Mouse (Mus musculus) cerebellum, adult 2 months (tissue): ENCODE measurements around the gene Ppme1. TPM values are rescaled to one million over a fixed set of nuclear protein-coding genes. Genes with fewer than 3 reads are reported as not detected.
A peak's percentile ranks its signal among the peaks of the same experiment; 100 is the strongest.

Experiments
- DNase-seq, 2 experiments: peaks; one replicate each; pipeline ENCODE4 v3.0.0; 2021
- H3K27ac ChIP-seq: fragments of 200-500 bp; 2 replicates; pipeline ENCODE4 v1.5.1; 2012; ENCODE audit warnings: low read length, control low read depth, inconsistent platforms; ENCODE audit not compliant: insufficient read depth
- H3K27me3 ChIP-seq: fragments of 200-500 bp; 2 replicates; pipeline ENCODE4 v1.6.1; 2012; ENCODE audit warnings: inconsistent platforms, mild to moderate bottlenecking, low read length, moderate library complexity; ENCODE audit not compliant: control insufficient read depth, insufficient read depth
- H3K4me1 ChIP-seq: fragments of 200-500 bp; 2 replicates; pipeline ENCODE4 v1.6.1; 2011; ENCODE audit warnings: low read length; ENCODE audit not compliant: control insufficient read depth, insufficient read depth
- H3K4me3 ChIP-seq: fragments of 200-500 bp; replicated peaks from 2 replicates; pipeline ENCODE3; 2011; ENCODE audit warnings: mild to moderate bottlenecking, low read depth, low read length, control low read depth; ENCODE audit not compliant: insufficient read depth
- CTCF ChIP-seq: fragments of 200-500 bp; IDR thresholded peaks from 2 replicates; pipeline ENCODE4 v1.5.1; 2011; ENCODE audit warnings: low read depth, mild to moderate bottlenecking, control low read depth, low read length, moderate library complexity, borderline replicate concordance; ENCODE audit not compliant: insufficient read depth
- POLR2A ChIP-seq: fragments of 200-500 bp; IDR thresholded peaks from 2 replicates; pipeline ENCODE4 v1.6.1; 2011; ENCODE audit warnings: low read length, control low read depth, borderline replicate concordance; ENCODE audit not compliant: insufficient read depth
- WGBS: fragments of 180-500 bp; shearing (Covaris S2); methylation state at CpG from one replicate; pipeline ENCODE4 v1.1.7; 2018; 5-methylcytosine and 5-hydroxymethylcytosine counted together
- polyA plus RNA-seq: library from polyadenylated mRNA; depleted of rRNA; stranded (reverse); fragments of >200 nt; gene quantifications from 2 replicates; pipeline ENCODE4 v1.2.3, GENCODE M21; 2012; rRNA removed

The Ppme1 gene
- polyA plus RNA-seq, 1 experiment = 208 TPM

DNA sequence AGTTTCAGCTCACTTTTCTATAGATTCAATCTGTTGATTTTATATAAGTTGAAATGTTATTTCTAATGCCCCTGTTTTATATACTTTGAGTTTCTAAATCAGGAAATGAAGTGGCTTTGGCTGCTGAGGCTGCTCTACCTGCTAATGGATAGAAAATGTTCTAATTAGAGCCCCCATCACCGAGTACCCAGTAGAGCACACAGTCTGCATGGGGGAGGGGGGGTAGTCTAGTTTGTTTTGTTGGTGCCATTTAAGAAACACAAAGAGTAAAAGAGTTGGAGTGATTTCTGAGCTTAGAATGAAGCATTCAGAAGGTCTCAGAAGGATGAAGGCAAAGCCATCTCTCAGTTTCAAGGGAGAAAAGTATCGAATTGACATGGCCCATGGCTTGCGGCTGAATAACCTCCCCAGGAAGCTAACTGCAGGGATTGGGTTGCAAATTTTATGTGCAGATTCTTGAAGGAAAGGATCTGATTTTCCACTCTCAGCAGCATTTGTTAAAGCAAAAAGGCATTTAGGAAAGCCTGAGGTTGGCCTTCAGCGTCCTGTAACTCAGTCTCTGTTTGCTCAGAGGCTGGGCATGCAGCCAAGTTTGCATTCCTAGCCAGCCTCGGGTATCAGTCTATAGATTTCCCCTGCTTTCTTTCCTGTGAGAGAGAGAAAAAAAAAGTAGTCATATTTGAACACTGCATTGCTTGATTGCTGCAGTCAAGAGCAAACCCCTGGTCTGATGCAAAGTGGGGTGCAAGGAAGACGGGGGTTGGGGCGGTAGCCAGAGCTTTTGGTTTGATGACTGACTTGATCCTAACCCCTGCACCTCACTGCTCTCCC lies 84.1 kb downstream of the Ppme1 start:
- WGBS = 40% methylated on average over 7 of the region's 7 CpGs
- peaks cover 4% of the 10 kb centered on the region; the same call in 1 of the 2 replicates for H3K4me1 ChIP-seq
- TF ChIP-seq POLR2A (no peak), CTCF (no peak)
- peaks cover 3% of the 10 kb centered on the region; the same call in 1 of the 2 replicates for H3K27me3 ChIP-seq
- H3K4me3 ChIP-seq = no peak overlapping the region
- H3K27ac ChIP-seq = no peak overlapping the region
- DNase-seq = no peak

DNA sequence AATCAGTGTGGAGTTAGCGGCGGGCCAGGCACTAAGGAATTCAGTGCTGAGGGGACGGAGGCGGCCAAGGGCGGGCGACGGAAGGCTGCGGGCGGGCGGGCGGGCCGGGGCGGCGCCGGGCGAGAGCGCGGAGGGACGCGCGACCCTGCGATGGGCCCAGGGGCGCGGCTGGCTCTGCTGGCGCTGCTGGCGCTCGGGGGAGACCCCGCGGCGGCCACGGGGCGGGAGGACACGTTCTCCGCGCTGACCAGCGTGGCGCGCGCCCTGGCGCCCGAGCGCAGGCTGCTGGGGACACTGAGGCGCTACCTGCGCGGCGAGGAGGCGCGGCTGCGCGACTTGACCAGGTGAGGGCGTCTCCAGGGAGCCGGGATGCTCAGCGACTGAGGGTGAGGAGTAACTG lies 86.7 kb downstream of the Ppme1 start, which contains the start of gene P4ha3:
Gene P4ha3 (plus strand): TSS at position 138 of the 400 bp plus-strand sequence.
- peaks cover 4% of the 10 kb centered on the region; the same call in 1 of the 2 replicates for H3K4me1 ChIP-seq
- no peak within 1 kb of the TSS for H3K27ac ChIP-seq
- H3K27me3 ChIP-seq = peaks cover 3% of the 10 kb centered on the region; the same call in 1 of the 2 replicates
- TF ChIP-seq POLR2A (no peak), CTCF (no peak)
- WGBS = 1% methylated on average over 38 of the region's 53 CpGs
- DNase-seq = peak in 1 of 2 experiments; percentile 19
- H3K4me3 ChIP-seq = no peak within 1 kb of the TSS

GRCm38 (mm10) chr7:100283298-100283697 lies 88.8 kb downstream of the Ppme1 start:
- no peak for DNase-seq
- Histone ChIP-seq H3K27ac (no peak overlapping the region), H3K4me1 (peaks cover 4% of the 10 kb centered on the region; the same call in 1 of the 2 replicates), H3K27me3 (peaks cover 3% of the 10 kb centered on the region; the same call in 1 of the 2 replicates), H3K4me3 (no peak overlapping the region)
- 24% methylated on average over 3 of the region's 3 CpGs for WGBS
- no peak for TF ChIP-seq POLR2A
- TF ChIP-seq CTCF = no peak

- Histone ChIP-seq H3K27me3 (peaks cover 3% of the 10 kb centered on the region; the same call in 1 of the 2 replicates), H3K27ac (no peak overlapping the region), H3K4me1 (peaks cover 4% of the 10 kb centered on the region; the same call in 1 of the 2 replicates), H3K4me3 (no peak overlapping the region)
- WGBS = 50% methylated on average over 3 of the region's 3 CpGs
- no peak for DNase-seq
- TF ChIP-seq POLR2A (no peak), CTCF (no peak)
Measured at GRCm38 (mm10) chr7:100281596-100281995, 90.5 kb downstream of the Ppme1 start.

DNA sequence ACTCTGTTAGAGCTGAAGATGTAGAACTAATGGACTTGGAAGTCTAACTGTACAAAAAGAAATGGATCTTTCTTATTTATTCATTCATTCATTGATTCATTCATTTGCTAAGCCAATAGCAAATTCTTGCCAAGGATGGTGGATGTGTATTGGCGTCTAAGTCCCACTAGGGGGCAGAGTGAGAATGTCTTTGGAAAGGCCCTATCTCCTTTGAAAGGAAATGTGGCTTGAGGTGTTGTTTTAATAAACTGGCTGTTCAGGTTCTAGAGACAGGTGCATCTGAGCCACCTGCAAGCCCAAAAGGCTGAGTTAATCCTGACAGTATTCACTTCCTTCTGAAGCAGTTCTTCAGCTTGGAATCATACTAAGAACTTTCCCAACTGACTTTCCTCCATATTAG lies 92.3 kb downstream of the Ppme1 start:
- 7% methylated on average over 1 of the region's 1 CpGs for WGBS
- no peaks in the 10 kb centered on the region for H3K4me1 ChIP-seq
- no peaks in the 10 kb centered on the region for H3K27me3 ChIP-seq
- peak; percentile 47; the same call in 1 of the 2 replicates for TF ChIP-seq CTCF
- no peak for TF ChIP-seq POLR2A
- H3K27ac ChIP-seq = no peak overlapping the region
- H3K4me3 ChIP-seq = no peak overlapping the region
- peak; percentile 14 to 32 for DNase-seq

Other genes with a start within 250 kb of the Ppme1 start
- 6.9 and 7.5 TPM in 2 replicates for gene Lipt2, start 213.0 kb downstream of the Ppme1 start, polyA plus RNA-seq
- not detected in 2 replicates for gene Kcne3, start 195.8 kb downstream of the Ppme1 start, polyA plus RNA-seq
- 49.6 and 49.8 TPM in 2 replicates for gene Pgm2l1, start 144.9 kb downstream of the Ppme1 start, polyA plus RNA-seq
- 2.2 and 2.3 TPM in 2 replicates for gene P4ha3, start 86.8 kb downstream of the Ppme1 start, polyA plus RNA-seq
- 18.0 and 19.6 TPM in 2 replicates for gene C2cd3, start 74 bp downstream of the Ppme1 start, polyA plus RNA-seq
- 3.9 and 4.4 TPM in 2 replicates for gene Ucp3, start 100.7 kb upstream of the Ppme1 start, polyA plus RNA-seq
- gene Ucp2, start 121.0 kb upstream of the Ppme1 start, polyA plus RNA-seq = 55.1 and 61.1 TPM in 2 replicates
- gene Dnajb13, start 142.7 kb upstream of the Ppme1 start, polyA plus RNA-seq = 1.1 and 1.2 TPM in 2 replicates
- gene Coa4, start 164.8 kb upstream of the Ppme1 start, polyA plus RNA-seq = 12.7 and 13.0 TPM in 2 replicates
- gene Rab6a, start 235.1 kb upstream of the Ppme1 start, polyA plus RNA-seq = 252 and 259 TPM in 2 replicates
- 95.5 and 96.5 TPM in 2 replicates for gene Mrpl48, start 236.0 kb upstream of the Ppme1 start, polyA plus RNA-seq